Mouse (Mus musculus) CH12.LX (cell line): ENCODE data around the gene Klhl26. TPM values are rescaled to one million over a fixed set of nuclear protein-coding genes. Genes with fewer than 3 reads are reported as not detected.
A peak's percentile ranks its signal among the peaks of the same experiment; 100 is the strongest.

Experiments used
- DNase-seq: peaks from one replicate; pipeline ENCODE4 v3.0.0-alpha.2; 2013; ENCODE audit errors: extremely low read depth
- H3K27ac ChIP-seq: 2 replicates; pipeline ENCODE4 v1.5.1; 2012; ENCODE audit warnings: low read depth, mild to moderate bottlenecking, control low read depth, moderate library complexity; ENCODE audit not compliant: insufficient read depth
- H3K27me3 ChIP-seq: replicated peaks from 2 replicates; pipeline ENCODE3; 2012; ENCODE audit warnings: inconsistent platforms
- H3K36me3 ChIP-seq, 2 experiments: replicated peaks in 1 of 2; 2 replicates each; pipeline versions ENCODE3 to v1.6.1; 2012; ENCODE audit warnings: inconsistent platforms in 1 of 2, low read length in 1 of 2, mild to moderate bottlenecking in 1 of 2, mixed read lengths in 1 of 2, moderate library complexity in 1 of 2; ENCODE audit not compliant: control insufficient read depth in 1 of 2, insufficient read depth in 1 of 2
- H3K4me1 ChIP-seq, 2 experiments: 2 replicates each; pipeline ENCODE4 v1.6.1; 2012; ENCODE audit warnings: inconsistent platforms in 1 of 2, moderate library complexity in 1 of 2; ENCODE audit not compliant: insufficient read depth in 2 of 2, control insufficient read depth in 1 of 2
- H3K4me2 ChIP-seq: 2 replicates; pipeline ENCODE4 v1.6.1; 2012; ENCODE audit warnings: low read depth, mild to moderate bottlenecking, control low read depth; ENCODE audit not compliant: poor library complexity, insufficient read depth, severe bottlenecking
- H3K4me3 ChIP-seq, 3 experiments: fragments of 150-350 bp in 1 of 3; sonication (generic) in 1 of 3; replicated peaks in 1 of 3; 2 replicates each; pipeline versions ENCODE3 to v1.5.1; 2011 to 2012; ENCODE audit warnings: low read depth in 2 of 3, low read length in 2 of 3, mild to moderate bottlenecking in 2 of 3, moderate library complexity in 2 of 3, control low read depth in 1 of 3, improper control_type of control experiment in 1 of 3, inconsistent platforms in 1 of 3, mixed read lengths in 1 of 3; ENCODE audit not compliant: poor library complexity in 1 of 3
- H3K79me2 ChIP-seq: replicated peaks from 2 replicates; pipeline ENCODE4 v1.6.1; 2012; ENCODE audit warnings: mild to moderate bottlenecking, moderate library complexity; ENCODE audit not compliant: control insufficient read depth, poor library complexity, insufficient read depth, severe bottlenecking; ENCODE audit errors: extremely low read depth
- H3K9ac ChIP-seq: 2 replicates; pipeline ENCODE4 v1.6.1; 2012; ENCODE audit warnings: low read depth, mild to moderate bottlenecking, control low read depth, moderate library complexity; ENCODE audit not compliant: insufficient read depth
- H3K9me3 ChIP-seq: replicated peaks from 2 replicates; pipeline ENCODE3; 2012; ENCODE audit warnings: low read length, inconsistent platforms, mixed read lengths
- E2F4 ChIP-seq: IDR thresholded peaks from 2 replicates; pipeline ENCODE4 v1.6.1; 2011; ENCODE audit warnings: low read depth, low read length, improper control_type of control experiment; ENCODE audit not compliant: insufficient replicate concordance
- ETS1 ChIP-seq: conservative IDR thresholded peaks from 2 replicates; pipeline ENCODE4 v1.6.1; 2012; ENCODE audit warnings: low read depth, mild to moderate bottlenecking, inconsistent platforms, low read length, improper control_type of control experiment, moderate library complexity
- HCFC1 ChIP-seq: IDR thresholded peaks from 2 replicates; pipeline ENCODE4 v1.6.1; 2012; ENCODE audit warnings: low read depth, mild to moderate bottlenecking, inconsistent platforms, low read length, improper control_type of control experiment
- KAT2A ChIP-seq: IDR thresholded peaks from 2 replicates; pipeline ENCODE4 v1.6.1; 2012; ENCODE audit warnings: low read length, improper control_type of control experiment, inconsistent platforms; ENCODE audit not compliant: insufficient replicate concordance
- MAFK ChIP-seq: IDR thresholded peaks from 2 replicates; pipeline ENCODE4 v1.6.1; 2011; ENCODE audit warnings: low read length, improper control_type of control experiment; ENCODE audit not compliant: insufficient replicate concordance
- MAX ChIP-seq: IDR thresholded peaks from 2 replicates; pipeline ENCODE4 v1.6.1; 2011; ENCODE audit warnings: low read length, improper control_type of control experiment
- MEF2A ChIP-seq: IDR thresholded peaks from 2 replicates; pipeline ENCODE4 v1.6.1; 2014; ENCODE audit warnings: low read depth, mild to moderate bottlenecking, inconsistent platforms, low read length, improper control_type of control experiment, borderline replicate concordance
- MXI1 ChIP-seq: IDR thresholded peaks from 2 replicates; pipeline ENCODE4 v1.6.1; 2011; ENCODE audit warnings: mild to moderate bottlenecking, low read depth, low read length, improper control_type of control experiment
- NELFE ChIP-seq: IDR thresholded peaks from 2 replicates; pipeline ENCODE4 v1.6.1; 2011; ENCODE audit warnings: low read depth, low read length, improper control_type of control experiment
- NRF1 ChIP-seq: IDR thresholded peaks from 2 replicates; pipeline ENCODE4 v1.6.1; 2014; ENCODE audit warnings: low read depth, mild to moderate bottlenecking, inconsistent platforms, low read length, improper control_type of control experiment, moderate library complexity
- PAX5 ChIP-seq: IDR thresholded peaks from 2 replicates; pipeline ENCODE4 v1.6.1; 2012; ENCODE audit warnings: low read length, inconsistent platforms, mixed read lengths
- POLR2A ChIP-seq: IDR thresholded peaks from 2 replicates; pipeline ENCODE4 v1.6.1; 2011; ENCODE audit warnings: low read depth, mild to moderate bottlenecking, improper control_type of control experiment, low read length
- POLR2AphosphoS2 ChIP-seq: IDR thresholded peaks from 2 replicates; pipeline ENCODE4 v1.6.1; 2011; ENCODE audit warnings: low read depth, low read length, improper control_type of control experiment
- RAD21 ChIP-seq: IDR thresholded peaks from 2 replicates; pipeline ENCODE4 v1.6.1; 2011; ENCODE audit warnings: low read depth, mild to moderate bottlenecking, low read length, improper control_type of control experiment, moderate library complexity
- RCOR1 ChIP-seq: conservative IDR thresholded peaks from 2 replicates; pipeline ENCODE4 v1.6.1; 2012; ENCODE audit warnings: low read depth, mild to moderate bottlenecking, inconsistent platforms, low read length, improper control_type of control experiment
- SIN3A ChIP-seq: IDR thresholded peaks from 2 replicates; pipeline ENCODE4 v1.6.1; 2012; ENCODE audit warnings: low read length, improper control_type of control experiment, inconsistent platforms
- SMC3 ChIP-seq: IDR thresholded peaks from 2 replicates; pipeline ENCODE4 v1.6.1; 2011; ENCODE audit warnings: low read depth, low read length, improper control_type of control experiment
- TCF12 ChIP-seq: IDR thresholded peaks from 2 replicates; pipeline ENCODE4 v1.6.1; 2014; ENCODE audit warnings: low read depth, mild to moderate bottlenecking, inconsistent platforms, low read length, improper control_type of control experiment
- UBTF ChIP-seq: IDR thresholded peaks from 2 replicates; pipeline ENCODE4 v1.6.1; 2012; ENCODE audit warnings: low read depth, mild to moderate bottlenecking, inconsistent platforms, low read length, improper control_type of control experiment, moderate library complexity
- USF2 ChIP-seq: conservative IDR thresholded peaks from 2 replicates; pipeline ENCODE4 v1.6.1; 2011; ENCODE audit warnings: low read depth, low read length, improper control_type of control experiment
- ZC3H11A ChIP-seq: IDR thresholded peaks from 2 replicates; pipeline ENCODE4 v1.6.1; 2012; ENCODE audit warnings: low read depth, mild to moderate bottlenecking, inconsistent platforms, low read length, improper control_type of control experiment
- ZMIZ1 ChIP-seq: IDR thresholded peaks from 2 replicates; pipeline ENCODE4 v1.6.1; 2012; ENCODE audit warnings: low read depth, mild to moderate bottlenecking, inconsistent platforms, low read length, improper control_type of control experiment
- ZNF384 ChIP-seq: IDR thresholded peaks from 2 replicates; pipeline ENCODE4 v1.6.1; 2012; ENCODE audit warnings: low read depth, low read length, improper control_type of control experiment, inconsistent platforms
- dilution Hi-C: fragments of 300-500 bp; cut with MboI; formaldehyde crosslinking; loops from 2 replicates; pipeline ENCODE4 v1.14.3; 2020; ENCODE audit warnings: low sequenced_read_pairs; ENCODE audit not compliant: extremely low pct_unique_long_range_greater_than_20kb, extremely low pct_ligation_motif_present
- in situ Hi-C: fragments of 300-500 bp; cut with MboI; formaldehyde crosslinking; loops from 3 replicates; pipeline ENCODE4 v1.14.3; 2019; ENCODE audit warnings: low sequenced_read_pairs, low pct_ligation_motif_present, low pct_unique_long_range_greater_than_20kb, mixed read lengths
- polyA plus RNA-seq: library from polyadenylated mRNA; unstranded; fragments of >175 nt; gene quantifications from 2 replicates; pipeline ENCODE4 v1.2.1, GENCODE M21; 2012; ENCODE audit warnings: low read depth; ENCODE audit not compliant: insufficient read length
- total RNA-seq, 2 experiments: library from RNA; depleted of rRNA; stranded (reverse); fragments of 300-350 nt in 1 of 2; fragments of >200 nt in 1 of 2; gene quantifications; 2 replicates each; pipeline ENCODE4 v1.2.3; 2012 to 2014

Gene Klhl26
- total and polyA plus RNA-seq, 3 experiments = 4.7 to 15.6 (median 6.0) TPM

DNA sequence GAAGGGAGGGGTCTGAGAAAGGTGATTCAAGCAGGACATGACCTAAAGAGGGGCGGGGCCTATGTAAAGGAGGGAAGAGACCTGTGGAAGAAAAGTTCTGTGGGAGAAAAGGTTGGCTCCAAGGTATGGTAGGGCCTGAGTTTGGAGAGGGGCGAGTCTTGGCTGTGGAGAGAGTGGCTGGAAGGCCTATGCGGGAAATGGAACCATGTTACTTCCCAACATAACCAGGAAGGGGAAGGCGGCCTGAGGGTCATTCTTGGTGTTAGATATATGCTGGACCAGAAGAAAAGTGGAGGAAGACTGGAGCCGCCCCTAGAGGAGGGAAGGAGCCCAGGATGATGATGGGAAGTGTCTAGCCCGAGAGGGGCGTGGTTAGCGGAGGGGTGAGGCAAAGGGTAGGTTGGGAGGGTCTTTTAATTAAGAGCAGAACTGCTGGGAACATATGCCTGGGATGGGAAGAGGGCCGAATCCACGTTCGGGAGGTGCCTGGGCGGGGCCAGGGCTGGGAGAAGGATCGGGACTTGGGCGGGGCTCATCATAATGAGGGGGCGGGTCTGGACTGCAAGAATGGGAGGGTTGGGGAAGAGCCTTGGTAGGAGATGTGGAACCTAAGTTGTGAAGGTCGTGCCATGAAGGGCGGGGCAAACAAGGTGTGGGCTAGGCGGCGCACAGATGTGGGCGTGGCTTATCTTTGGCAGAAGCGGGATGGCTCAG, 658 bp upstream of the Klhl26 start (continued):
- 0 out of 2 replicates have a peak, but pooled peaks have one; percentile 15 for TF ChIP-seq NRF1
- peak; percentile 31 for TF ChIP-seq MXI1
- no peak for TF ChIP-seq POLR2AphosphoS2
- TF ChIP-seq ZMIZ1 = peak; percentile 97
- TF ChIP-seq NELFE = no peak; the same call in none of the 2 replicates
- TF ChIP-seq PAX5 = no peak
- no peak; the same call in 1 of the 2 replicates for TF ChIP-seq SIN3A
- TF ChIP-seq RCOR1 = no peak
- TF ChIP-seq TCF12 = no peak
- TF ChIP-seq ZC3H11A = no peak
- peak; percentile 78 for TF ChIP-seq POLR2A
- TF ChIP-seq UBTF = no peak

DNA sequence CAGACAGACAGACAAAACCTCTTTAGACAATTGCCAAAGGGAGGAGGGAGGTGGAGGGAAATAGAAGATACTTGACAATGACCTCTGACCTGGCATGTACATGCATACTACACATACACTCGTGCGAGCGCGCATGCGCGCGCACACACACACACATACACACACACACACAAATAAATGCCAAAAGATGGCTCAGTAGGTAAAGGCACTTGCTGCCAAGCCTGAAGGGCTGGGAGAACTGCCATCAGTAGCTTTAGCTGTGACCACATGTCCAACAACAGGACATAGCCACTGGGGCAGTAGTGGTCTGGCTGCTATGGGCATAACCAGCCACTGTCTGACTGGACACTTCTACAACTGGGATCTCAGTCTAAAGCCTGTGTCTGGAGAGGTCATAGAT, 4.9 kb downstream of the Klhl26 start:
- no peak overlapping the region for H3K27ac ChIP-seq
- dilution Hi-C loops = no loop called here
- peaks cover 9 to 69% of the 10 kb centered on the region in 2 experiments for H3K36me3 ChIP-seq
- H3K4me1 ChIP-seq = peaks cover 0 to 14% of the 10 kb centered on the region in 2 experiments; a peak in 2 of 4 replicates
- no peaks in the 10 kb centered on the region for H3K27me3 ChIP-seq
- TF ChIP-seq SMC3 (no peak), TCF12 (no peak), ZNF384 (no peak), MAX (no peak), MEF2A (no peak), KAT2A (no peak), NRF1 (no peak), PAX5 (no peak), ZC3H11A (no peak), HCFC1 (no peak), E2F4 (no peak), RCOR1 (no peak), NELFE (no peak), POLR2AphosphoS2 (no peak), MXI1 (no peak), USF2 (no peak), MAFK (no peak), ETS1 (no peak), RAD21 (no peak)
- no peak for DNase-seq
- H3K9ac ChIP-seq = no peak overlapping the region
- in situ Hi-C loops = no loop called here
- H3K4me2 ChIP-seq = no peak overlapping the region
- no peaks in the 10 kb centered on the region for H3K9me3 ChIP-seq
- no peaks in the 10 kb centered on the region for H3K79me2 ChIP-seq
- H3K4me3 ChIP-seq = no peak overlapping the region
